Mouse (Mus musculus) liver, embryonic 12.5 days (tissue): ENCODE measurements around the gene Tmem115. TPM values are rescaled to one million over a fixed set of nuclear protein-coding genes. Genes with fewer than 3 reads are reported as not detected.

ENCODE experiments used
- ATAC-seq: fragments of 200-750 bp; cut with Nextera tagmentation; 2 replicates; pipeline ENCODE4 v1.8.0; 2017; ENCODE audit warnings: moderate number of reproducible peaks, mild to moderate bottlenecking, moderate library complexity
- H3K27ac ChIP-seq: fragments of 300-500 bp; sonication (generic); 2 replicates; pipeline ENCODE4 v1.5.1; 2016; ENCODE audit warnings: mild to moderate bottlenecking
- H3K27me3 ChIP-seq: fragments of 300-500 bp; sonication (generic); replicated peaks from 2 replicates; pipeline ENCODE4 v1.6.1; 2016; ENCODE audit warnings: mild to moderate bottlenecking, moderate library complexity
- H3K36me3 ChIP-seq: fragments of 300-500 bp; sonication (generic); 2 replicates; pipeline ENCODE4 v1.6.1; 2016; ENCODE audit warnings: mild to moderate bottlenecking, moderate library complexity
- H3K4me1 ChIP-seq: fragments of 300-500 bp; sonication (generic); 2 replicates; pipeline ENCODE4 v1.6.1; 2016
- H3K4me2 ChIP-seq: fragments of 300-500 bp; sonication (generic); 2 replicates; pipeline ENCODE4 v1.6.1; 2016; ENCODE audit warnings: mild to moderate bottlenecking, moderate library complexity
- H3K4me3 ChIP-seq: fragments of 300-500 bp; sonication (generic); 2 replicates; pipeline ENCODE4 v1.5.1; 2016; ENCODE audit warnings: mild to moderate bottlenecking, moderate library complexity
- H3K9ac ChIP-seq: fragments of 300-500 bp; sonication (generic); 2 replicates; pipeline ENCODE4 v1.6.1; 2016; ENCODE audit warnings: mild to moderate bottlenecking, moderate library complexity
- H3K9me3 ChIP-seq: fragments of 300-500 bp; sonication (generic); replicated peaks from 2 replicates; pipeline ENCODE4 v1.6.1; 2016; ENCODE audit warnings: mild to moderate bottlenecking, moderate library complexity
- WGBS: fragments of 180-500 bp; shearing (Covaris S2); methylation state at CpG from one replicate; pipeline ENCODE4 v1.1.7; 2016; ENCODE audit not compliant: insufficient replicate concordance; 5-methylcytosine and 5-hydroxymethylcytosine counted together
- polyA plus RNA-seq: library from polyadenylated mRNA; unstranded; fragments of >200 nt; fragmentation: Nextera tagmentation; extraction: Ambion mirVana; gene quantifications from 2 replicates; pipeline ENCODE4 v1.2.1, GENCODE M21; 2016

Gene Tmem115
- polyA plus RNA-seq, 1 experiment from 2014 or later, result 26.4 TPM

DNA sequence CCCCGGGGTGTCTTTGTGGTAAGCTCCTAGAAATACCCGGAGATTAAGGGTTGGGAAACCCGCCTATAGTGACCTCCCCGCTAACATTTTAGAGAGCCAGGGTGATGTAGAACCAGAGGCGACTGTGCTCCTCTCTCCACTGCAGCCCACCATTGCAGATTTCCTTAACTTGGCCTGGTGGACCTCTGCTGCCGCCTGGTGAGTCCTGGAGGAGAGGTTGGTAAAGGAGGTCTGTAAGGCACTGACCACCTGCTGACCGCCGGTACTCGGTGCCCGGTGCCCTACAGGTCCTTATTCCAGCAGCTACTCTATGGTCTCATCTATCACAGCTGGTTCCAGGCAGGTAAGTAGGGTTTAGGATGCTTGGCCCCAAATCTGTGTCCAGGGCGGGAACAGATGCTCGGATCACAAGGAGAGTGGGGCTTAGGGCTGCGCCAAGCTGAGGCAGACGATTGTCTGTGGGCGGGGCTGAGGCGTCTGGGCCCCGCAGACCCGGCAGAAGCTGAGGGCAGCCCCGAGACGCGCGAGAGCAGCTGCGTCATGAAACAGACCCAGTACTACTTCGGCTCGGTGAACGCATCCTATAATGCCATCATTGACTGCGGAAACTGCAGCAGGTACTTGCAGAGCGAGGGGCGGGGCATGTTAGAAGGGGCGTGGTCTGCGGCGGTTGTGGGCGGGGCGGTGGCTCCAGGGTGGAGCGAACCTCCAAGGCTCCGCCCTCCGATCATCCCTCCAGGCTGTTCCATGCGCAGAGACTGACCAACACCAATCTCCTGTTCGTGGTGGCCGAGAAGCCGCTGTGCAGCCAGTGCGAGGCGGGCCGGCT is 7.3 kb upstream of the Tmem115 start:
- no peak overlapping the region; the same call in 1 of the 2 replicates for H3K9ac ChIP-seq
- H3K36me3 ChIP-seq, result no peaks in the 10 kb centered on the region
- H3K4me3 ChIP-seq, result peak overlapping the region; percentile 48
- peak; percentile 66 for ATAC-seq
- H3K4me2 ChIP-seq, result peak overlapping the region; percentile 73
- no peak overlapping the region for H3K27ac ChIP-seq
- peaks cover 27% of the 10 kb centered on the region for H3K4me1 ChIP-seq
- H3K9me3 ChIP-seq, result no peaks in the 10 kb centered on the region
- 7% methylated on average over 44 of the region's 44 CpGs for WGBS
- peaks cover 91% of the 10 kb centered on the region for H3K27me3 ChIP-seq

DNA sequence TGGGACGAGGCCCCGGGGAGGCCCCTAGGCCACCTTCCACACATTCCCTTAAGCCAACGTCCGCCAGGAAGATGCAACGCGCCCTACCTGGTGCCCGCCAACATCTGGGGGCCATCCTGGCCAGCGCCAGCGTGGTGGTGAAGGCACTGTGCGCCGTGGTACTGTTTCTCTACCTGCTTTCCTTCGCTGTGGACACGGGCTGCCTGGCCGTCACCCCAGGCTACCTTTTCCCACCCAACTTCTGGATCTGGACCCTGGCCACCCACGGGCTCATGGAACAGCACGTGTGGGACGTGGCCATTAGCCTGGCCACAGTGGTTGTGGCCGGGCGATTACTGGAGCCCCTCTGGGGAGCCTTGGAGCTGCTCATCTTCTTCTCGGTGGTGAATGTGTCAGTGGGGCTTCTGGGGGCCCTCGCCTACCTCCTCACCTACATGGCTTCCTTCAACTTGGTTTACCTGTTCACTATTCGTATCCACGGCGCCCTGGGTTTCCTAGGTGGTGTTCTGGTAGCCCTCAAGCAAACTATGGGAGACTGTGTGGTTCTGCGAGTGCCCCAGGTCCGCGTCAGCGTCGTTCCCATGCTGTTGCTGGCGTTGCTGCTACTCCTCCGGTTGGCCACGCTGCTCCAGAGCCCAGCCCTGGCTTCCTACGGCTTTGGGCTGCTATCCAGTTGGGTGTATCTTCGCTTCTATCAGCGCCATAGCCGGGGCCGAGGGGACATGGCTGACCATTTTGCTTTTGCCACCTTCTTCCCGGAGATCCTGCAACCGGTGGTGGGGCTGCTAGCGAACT is 860 bp downstream of the Tmem115 start:
- Histone ChIP-seq H3K9me3 (no peaks in the 10 kb centered on the region), H3K36me3 (peaks cover 32% of the 10 kb centered on the region), H3K4me1 (peaks cover 42% of the 10 kb centered on the region), H3K9ac (peak overlapping the region; percentile 94), H3K27ac (peak overlapping the region; percentile 85), H3K4me2 (peak overlapping the region; percentile 93), H3K27me3 (peaks cover 17% of the 10 kb centered on the region), H3K4me3 (peak overlapping the region; percentile 87)
- peak; percentile 27 for ATAC-seq
- WGBS, result under 1% methylated on average over 40 of the region's 40 CpGs

- Histone ChIP-seq H3K9ac (no peak overlapping the region), H3K27me3 (no peaks in the 10 kb centered on the region), H3K4me3 (no peak overlapping the region), H3K4me1 (peaks cover 63% of the 10 kb centered on the region), H3K36me3 (peaks cover 41% of the 10 kb centered on the region), H3K4me2 (no peak overlapping the region), H3K9me3 (no peaks in the 10 kb centered on the region), H3K27ac (no peak overlapping the region)
- WGBS, result 86% methylated on average over 7 of the region's 7 CpGs
- no peak for ATAC-seq
These were observed 4.5 kb downstream of the Tmem115 start for GRCm38 (mm10) chr9:107538231-107538630.

DNA sequence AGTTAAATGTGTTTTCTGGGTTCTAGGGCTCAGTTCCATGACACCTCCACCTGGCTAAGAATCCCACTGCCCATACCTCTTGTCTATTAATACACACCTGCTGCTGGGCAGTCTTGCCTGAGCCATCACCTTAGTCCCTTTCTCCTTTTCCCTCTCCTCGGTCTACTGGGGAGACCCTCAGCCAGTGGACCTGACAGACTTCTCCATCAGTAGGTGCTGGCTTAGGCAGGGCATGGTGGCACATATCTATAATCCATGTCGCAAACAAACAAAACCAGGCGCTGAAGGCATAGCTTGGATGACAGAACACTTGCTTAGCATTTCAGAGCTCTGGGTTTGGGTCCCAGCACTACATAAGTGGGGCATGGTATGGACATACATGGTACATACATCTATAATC is 5.0 kb downstream of the Tmem115 start:
- no peaks in the 10 kb centered on the region for H3K9me3 ChIP-seq
- H3K9ac ChIP-seq, result no peak overlapping the region
- ATAC-seq, result no peak
- H3K4me3 ChIP-seq, result no peak overlapping the region
- peaks cover 62% of the 10 kb centered on the region for H3K4me1 ChIP-seq
- H3K27ac ChIP-seq, result no peak overlapping the region
- H3K36me3 ChIP-seq, result peaks cover 44% of the 10 kb centered on the region
- H3K4me2 ChIP-seq, result no peak overlapping the region
- no peaks in the 10 kb centered on the region for H3K27me3 ChIP-seq
- 82% methylated on average over 3 of the region's 3 CpGs for WGBS

DNA sequence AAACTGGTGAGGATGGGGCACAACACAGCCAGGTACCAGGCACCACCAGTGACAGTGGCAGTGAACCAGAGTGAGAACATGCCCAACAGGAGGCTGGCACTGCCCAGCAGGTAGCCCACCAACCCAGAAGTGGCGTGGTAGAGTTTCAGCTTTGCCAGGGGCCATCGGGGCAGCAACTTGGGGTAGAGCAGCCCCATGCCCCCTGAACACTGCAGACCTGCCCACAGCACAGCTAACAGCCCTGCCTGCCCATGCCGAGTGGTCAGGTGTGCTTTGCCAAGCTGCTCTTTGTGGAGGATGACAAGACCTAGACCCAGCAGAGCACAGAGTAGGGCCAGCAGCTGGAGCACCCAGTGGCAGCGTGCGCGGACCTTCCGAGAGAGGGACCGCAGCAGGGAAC is 6.2 kb downstream of the Tmem115 start:
- H3K27ac ChIP-seq, result no peak overlapping the region
- H3K9me3 ChIP-seq, result no peaks in the 10 kb centered on the region
- H3K4me1 ChIP-seq, result peaks cover 56% of the 10 kb centered on the region
- peaks cover 57% of the 10 kb centered on the region for H3K36me3 ChIP-seq
- H3K27me3 ChIP-seq, result no peaks in the 10 kb centered on the region
- no peak for ATAC-seq
- no peak overlapping the region for H3K9ac ChIP-seq
- H3K4me2 ChIP-seq, result no peak overlapping the region
- WGBS, result 92% methylated on average over 8 of the region's 8 CpGs
- H3K4me3 ChIP-seq, result no peak overlapping the region

GRCm38 (mm10) chr9:107540420-107540819 is 6.7 kb downstream of the Tmem115 start:
- no peak overlapping the region for H3K4me2 ChIP-seq
- peaks cover 61% of the 10 kb centered on the region for H3K36me3 ChIP-seq
- H3K4me1 ChIP-seq, result peaks cover 56% of the 10 kb centered on the region

GRCm38 (mm10) chr9:107541005-107541404 is 7.3 kb downstream of the Tmem115 start:
- no peak overlapping the region for H3K9ac ChIP-seq
- peaks cover 61% of the 10 kb centered on the region for H3K36me3 ChIP-seq
- WGBS, result 41% methylated on average over 10 of the region's 10 CpGs

More at GRCm38 (mm10) chr9:107540420-107540819, 6.7 kb downstream of the Tmem115 start:
- H3K9me3 ChIP-seq, result no peaks in the 10 kb centered on the region
- H3K9ac ChIP-seq, result no peak overlapping the region
- no peak for ATAC-seq
- H3K27me3 ChIP-seq, result no peaks in the 10 kb centered on the region
- peak overlapping the region; percentile 28; the same call in 1 of the 2 replicates for H3K27ac ChIP-seq
- no peak overlapping the region for H3K4me3 ChIP-seq
- 63% methylated on average over 4 of the region's 4 CpGs for WGBS

GRCm38 (mm10) chr9:107541474-107542351 is 8.0 kb downstream of the Tmem115 start, which contains the start of the genes Cyb561d2 and Nprl2:
Gene Cyb561d2, minus strand, starts transcription at chr9:107542193.
Gene Nprl2, plus strand, starts transcription at chr9:107542226.
- H3K36me3 ChIP-seq, result peaks cover 58% of the 10 kb centered on the region
- peaks cover 55% of the 10 kb centered on the region for H3K4me1 ChIP-seq
- WGBS, result under 1% methylated on average over 46 of the region's 46 CpGs
- peak within 1 kb of the TSS; percentile 83 for H3K27ac ChIP-seq
- H3K4me2 ChIP-seq, result peak within 1 kb of the TSS; percentile 94
- peak within 1 kb of the TSS; percentile 75 for H3K9ac ChIP-seq
- no peaks in the 10 kb centered on the region for H3K9me3 ChIP-seq
- peak; percentile 81 for ATAC-seq
- no peaks in the 10 kb centered on the region for H3K27me3 ChIP-seq
- peak within 1 kb of the TSS; percentile 68 for H3K4me3 ChIP-seq

More at GRCm38 (mm10) chr9:107541005-107541404, 7.3 kb downstream of the Tmem115 start:
- no peaks in the 10 kb centered on the region for H3K9me3 ChIP-seq
- peak overlapping the region; percentile 94 for H3K4me2 ChIP-seq
- no peak; the same call in 1 of the 2 replicates for ATAC-seq
- H3K4me1 ChIP-seq, result peaks cover 55% of the 10 kb centered on the region
- peak overlapping the region; percentile 68 for H3K4me3 ChIP-seq
- no peaks in the 10 kb centered on the region for H3K27me3 ChIP-seq
- H3K27ac ChIP-seq, result peak overlapping the region; percentile 83; the same call in 1 of the 2 replicates

DNA sequence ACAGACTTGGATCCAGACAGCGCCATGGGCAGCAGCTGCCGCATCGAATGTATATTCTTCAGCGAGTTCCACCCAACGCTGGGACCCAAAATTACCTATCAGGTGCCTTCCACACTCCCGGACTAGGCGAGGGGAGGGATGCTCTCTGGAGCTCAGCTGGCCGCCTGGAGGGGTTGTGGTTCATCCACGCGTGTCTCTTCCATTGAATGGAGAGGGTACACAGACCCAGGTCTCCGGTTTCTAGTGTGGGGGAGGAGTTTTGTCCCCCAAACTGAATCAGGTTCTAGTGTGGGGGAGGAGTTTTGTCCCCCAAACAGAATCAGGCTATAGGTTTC is 8.6 kb downstream of the Tmem115 start:
- WGBS, result 1% methylated on average over 11 of the region's 11 CpGs
- H3K9me3 ChIP-seq, result no peaks in the 10 kb centered on the region
- H3K27me3 ChIP-seq, result no peaks in the 10 kb centered on the region
- H3K36me3 ChIP-seq, result peaks cover 52% of the 10 kb centered on the region
- ATAC-seq, result peak; percentile 25
- peak overlapping the region; percentile 83 for H3K27ac ChIP-seq
- peak overlapping the region; percentile 94 for H3K4me2 ChIP-seq
- peaks cover 55% of the 10 kb centered on the region for H3K4me1 ChIP-seq
- peak overlapping the region; percentile 75 for H3K9ac ChIP-seq
- H3K4me3 ChIP-seq, result peak overlapping the region; percentile 68

DNA sequence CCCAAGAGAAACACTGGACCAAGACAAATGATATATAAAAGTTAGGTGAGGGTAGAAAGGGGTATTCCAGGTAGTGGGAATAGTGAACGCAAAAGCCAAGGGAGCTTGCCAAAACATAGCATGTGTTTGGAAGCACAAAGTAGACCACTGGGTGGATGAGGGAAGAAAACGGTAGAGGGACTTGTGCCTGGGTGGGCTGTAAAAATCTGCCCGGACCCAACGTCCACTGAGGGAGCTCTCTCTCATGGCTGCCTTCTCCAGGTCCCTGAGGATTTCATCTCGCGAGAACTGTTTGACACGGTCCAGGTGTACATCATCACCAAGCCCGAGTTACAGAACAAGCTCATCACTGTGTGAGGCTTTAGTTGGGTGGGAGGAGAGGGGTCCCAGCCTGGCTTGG is 9.0 kb downstream of the Tmem115 start:
- Histone ChIP-seq H3K27ac (peak overlapping the region; percentile 83), H3K4me1 (peaks cover 55% of the 10 kb centered on the region), H3K4me2 (peak overlapping the region; percentile 94), H3K9ac (peak overlapping the region; percentile 75), H3K9me3 (no peaks in the 10 kb centered on the region), H3K4me3 (peak overlapping the region; percentile 68), H3K36me3 (peaks cover 48% of the 10 kb centered on the region), H3K27me3 (no peaks in the 10 kb centered on the region)
- WGBS, result 42% methylated on average over 8 of the region's 8 CpGs
- no peak for ATAC-seq

- no peak for ATAC-seq
- Histone ChIP-seq H3K4me3 (no peak overlapping the region; the same call in 1 of the 2 replicates), H3K27me3 (peaks cover 3% of the 10 kb centered on the region), H3K4me2 (peak overlapping the region; percentile 94), H3K9ac (no peak overlapping the region), H3K27ac (no peak overlapping the region), H3K9me3 (no peaks in the 10 kb centered on the region), H3K4me1 (peaks cover 55% of the 10 kb centered on the region), H3K36me3 (peaks cover 42% of the 10 kb centered on the region)
- 77% methylated on average over 11 of the region's 11 CpGs for WGBS
These were observed 9.6 kb downstream of the Tmem115 start for GRCm38 (mm10) chr9:107543299-107543698.
